Mouse (Mus musculus) liver, embryonic 15.5 days (tissue): ENCODE measurements around the gene 9330182L06Rik. TPM values are rescaled to one million over a fixed set of nuclear protein-coding genes. Genes with fewer than 3 reads are reported as not detected.

Experiments used
- ATAC-seq: fragments of 200-750 bp; cut with Nextera tagmentation; 2 replicates; pipeline ENCODE4 v1.8.0; 2017; ENCODE audit warnings: moderate number of reproducible peaks, mild to moderate bottlenecking, moderate library complexity; ENCODE audit not compliant: insufficient read depth
- H3K27ac ChIP-seq: fragments of 300-500 bp; sonication (generic); replicated peaks from 2 replicates; pipeline ENCODE4 v1.5.1; 2015; ENCODE audit warnings: mild to moderate bottlenecking, inconsistent platforms
- H3K27me3 ChIP-seq: fragments of 300-500 bp; sonication (generic); 2 replicates; pipeline ENCODE4 v1.6.1; 2015; ENCODE audit warnings: mild to moderate bottlenecking, inconsistent platforms
- H3K36me3 ChIP-seq: fragments of 300-500 bp; sonication (generic); replicated peaks from 2 replicates; pipeline ENCODE4 v1.6.1; 2015; ENCODE audit warnings: moderate library complexity, mild to moderate bottlenecking, inconsistent platforms
- H3K4me1 ChIP-seq: fragments of 300-500 bp; sonication (generic); replicated peaks from 2 replicates; pipeline ENCODE4 v1.6.1; 2015; ENCODE audit warnings: inconsistent platforms
- H3K4me2 ChIP-seq: fragments of 300-500 bp; sonication (generic); 2 replicates; pipeline ENCODE4 v1.6.1; 2015; ENCODE audit warnings: moderate library complexity, mild to moderate bottlenecking, inconsistent platforms
- H3K4me3 ChIP-seq: fragments of 300-500 bp; sonication (generic); replicated peaks from 2 replicates; pipeline ENCODE4 v1.5.1; 2015; ENCODE audit warnings: mild to moderate bottlenecking, inconsistent platforms
- H3K9ac ChIP-seq: fragments of 300-500 bp; sonication (generic); 2 replicates; pipeline ENCODE4 v1.6.1; 2015; ENCODE audit warnings: moderate library complexity, mild to moderate bottlenecking, inconsistent platforms
- H3K9me3 ChIP-seq: fragments of 300-500 bp; sonication (generic); replicated peaks from 2 replicates; pipeline ENCODE4 v1.6.1; 2016; ENCODE audit warnings: inconsistent platforms
- WGBS: fragments of 180-500 bp; shearing (Covaris S2); methylation state at CpG from one replicate; pipeline ENCODE4 v1.1.7; 2015; ENCODE audit warnings: mixed read lengths; ENCODE audit not compliant: insufficient replicate concordance; 5-methylcytosine and 5-hydroxymethylcytosine counted together
- polyA plus RNA-seq: library from polyadenylated mRNA; unstranded; fragments of >200 nt; fragmentation: Nextera tagmentation; extraction: Ambion mirVana; gene quantifications from 2 replicates; pipeline ENCODE4 v1.2.1, GENCODE M21; 2015

9330182L06Rik gene
- polyA plus RNA-seq, 1 experiment from 2014 or later, result 0.13 TPM

DNA sequence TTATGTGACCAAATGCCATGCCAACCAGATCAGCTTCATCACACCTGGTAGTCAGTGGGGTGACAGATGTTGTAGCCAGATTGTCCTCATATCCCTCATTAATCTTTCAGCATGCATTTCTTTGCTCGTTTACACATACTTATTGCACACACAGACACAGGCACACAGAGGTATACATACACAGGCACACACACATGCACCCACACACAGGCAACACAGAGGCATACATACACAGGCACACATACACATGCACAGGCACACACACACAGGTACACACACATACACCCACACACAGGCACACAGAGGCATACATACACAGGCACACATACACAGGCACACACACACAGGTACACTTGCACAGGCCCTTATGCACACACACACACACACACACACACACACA, 99.0 kb downstream of the 9330182L06Rik start:
- no peak for ATAC-seq
- H3K4me3 ChIP-seq, result no peak overlapping the region
- no peaks in the 10 kb centered on the region for H3K36me3 ChIP-seq
- H3K9me3 ChIP-seq, result no peaks in the 10 kb centered on the region
- H3K9ac ChIP-seq, result no peak overlapping the region
- H3K4me2 ChIP-seq, result no peak overlapping the region
- no peak overlapping the region for H3K27ac ChIP-seq
- no peaks in the 10 kb centered on the region for H3K4me1 ChIP-seq
- WGBS, result 43% methylated on average over 1 of the region's 1 CpGs
- no peaks in the 10 kb centered on the region for H3K27me3 ChIP-seq

DNA sequence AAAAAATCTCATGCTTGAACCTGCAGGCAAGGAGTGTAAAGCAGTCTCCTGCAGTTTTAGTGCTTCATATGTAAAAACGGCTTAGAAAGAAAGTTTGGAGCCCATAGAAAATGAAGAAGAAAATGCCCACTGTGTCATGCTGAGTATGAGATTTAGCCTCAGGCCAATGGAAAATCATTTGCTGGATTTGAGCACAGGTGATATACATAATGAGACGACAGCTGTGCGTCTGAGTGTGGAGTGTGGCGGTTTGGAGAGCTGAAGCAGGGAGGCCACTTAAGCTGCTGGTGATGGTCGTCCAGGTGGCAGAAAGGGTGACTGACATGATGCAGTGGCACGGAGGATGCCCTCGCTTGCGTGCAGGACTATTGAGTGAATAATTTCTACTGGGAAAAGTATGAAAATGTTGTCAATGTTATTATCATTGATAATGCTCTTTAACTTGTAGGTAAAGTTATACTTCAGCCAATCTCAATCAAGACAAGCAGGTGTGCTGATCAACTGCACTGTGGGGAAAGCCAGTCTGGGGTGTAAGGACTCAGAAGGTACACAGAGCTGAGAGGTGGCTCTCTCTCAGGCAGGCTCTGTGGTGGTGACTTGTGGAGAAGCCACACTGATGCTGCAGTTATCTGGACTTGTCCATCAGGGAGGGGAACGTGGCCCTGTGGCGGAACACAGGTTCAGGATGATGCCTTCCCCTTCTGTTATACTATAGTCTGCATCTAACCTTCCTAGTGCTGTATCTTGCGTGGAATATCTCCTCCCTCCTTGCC, 102.2 kb downstream of the 9330182L06Rik start:
- H3K4me2 ChIP-seq, result no peak overlapping the region
- H3K4me1 ChIP-seq, result no peaks in the 10 kb centered on the region
- H3K36me3 ChIP-seq, result no peaks in the 10 kb centered on the region
- H3K27ac ChIP-seq, result no peak overlapping the region
- 55% methylated on average over 11 of the region's 11 CpGs for WGBS
- H3K9me3 ChIP-seq, result no peaks in the 10 kb centered on the region
- H3K27me3 ChIP-seq, result no peaks in the 10 kb centered on the region
- no peak overlapping the region for H3K4me3 ChIP-seq
- ATAC-seq, result no peak
- H3K9ac ChIP-seq, result no peak overlapping the region

DNA sequence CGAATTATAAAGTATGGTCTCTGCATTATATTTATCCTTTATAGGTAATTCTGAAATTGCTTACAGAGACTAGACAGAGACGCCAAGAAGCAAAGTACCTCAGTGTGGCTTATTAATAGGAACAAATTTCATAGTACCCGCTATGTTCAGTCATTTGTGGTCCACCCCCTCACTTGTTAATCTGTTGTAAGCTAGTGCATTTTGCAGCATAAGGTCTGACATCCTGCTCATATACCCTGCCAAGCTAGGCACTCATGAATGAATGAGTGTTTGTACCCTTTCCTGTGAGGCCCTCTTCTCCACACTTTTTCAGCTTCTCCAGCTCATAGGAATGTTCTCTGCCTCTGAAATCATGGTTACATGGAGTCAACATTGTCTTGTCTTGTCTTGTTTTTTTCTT, 105.2 kb downstream of the 9330182L06Rik start:
- H3K4me1 ChIP-seq, result no peaks in the 10 kb centered on the region
- ATAC-seq, result no peak
- H3K27me3 ChIP-seq, result no peaks in the 10 kb centered on the region
- H3K4me3 ChIP-seq, result no peak overlapping the region
- no peak overlapping the region for H3K4me2 ChIP-seq
- H3K9ac ChIP-seq, result no peak overlapping the region
- WGBS, result 53% methylated on average over 3 of the region's 3 CpGs
- no peak overlapping the region for H3K27ac ChIP-seq
- no peaks in the 10 kb centered on the region for H3K9me3 ChIP-seq
- no peaks in the 10 kb centered on the region for H3K36me3 ChIP-seq

DNA sequence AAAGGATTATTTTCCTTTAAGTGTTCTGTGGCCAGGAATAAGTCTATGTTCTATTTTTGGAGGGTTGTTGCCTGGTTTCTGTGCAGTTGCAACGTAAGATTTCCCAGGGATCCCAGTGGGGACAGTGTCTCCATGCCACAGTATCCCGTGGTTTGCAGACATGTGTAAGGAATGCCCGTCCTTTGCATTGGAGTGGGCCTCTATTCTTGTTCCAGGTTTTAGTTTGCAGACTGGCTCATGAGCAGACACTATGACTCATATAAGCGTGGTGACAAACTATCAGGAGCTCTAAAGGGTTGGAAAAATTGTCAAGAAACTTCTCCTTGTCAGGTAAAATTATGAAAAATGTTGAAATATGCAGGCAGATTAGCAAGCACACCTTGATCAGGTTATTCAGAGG, 107.4 kb downstream of the 9330182L06Rik start:
- Histone ChIP-seq H3K9ac (no peak overlapping the region), H3K27me3 (no peaks in the 10 kb centered on the region), H3K9me3 (no peaks in the 10 kb centered on the region), H3K4me1 (no peaks in the 10 kb centered on the region), H3K36me3 (no peaks in the 10 kb centered on the region), H3K27ac (no peak overlapping the region), H3K4me2 (no peak overlapping the region), H3K4me3 (no peak overlapping the region)
- WGBS, result 59% methylated on average over 4 of the region's 4 CpGs
- ATAC-seq, result no peak

DNA sequence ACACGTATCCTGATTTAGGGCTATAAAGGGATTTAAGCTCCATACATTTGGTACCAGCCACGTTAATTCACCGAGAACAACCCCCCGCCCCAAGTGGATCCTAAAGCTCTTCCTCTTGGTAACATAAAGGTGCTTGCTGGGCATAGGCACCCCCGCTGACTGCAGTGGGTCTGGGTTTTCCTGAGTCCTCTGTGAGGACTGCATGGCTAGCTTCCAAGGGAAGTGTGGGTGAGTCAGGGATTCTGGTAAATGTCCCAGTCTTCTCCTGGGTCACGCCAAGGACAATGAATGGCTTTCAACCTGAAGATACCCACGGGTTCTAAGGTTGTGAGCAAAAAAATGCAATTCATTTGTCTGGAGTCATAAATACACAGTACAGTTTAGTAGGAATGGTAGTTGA, 124.0 kb downstream of the 9330182L06Rik start:
- H3K9ac ChIP-seq, result no peak overlapping the region

DNA sequence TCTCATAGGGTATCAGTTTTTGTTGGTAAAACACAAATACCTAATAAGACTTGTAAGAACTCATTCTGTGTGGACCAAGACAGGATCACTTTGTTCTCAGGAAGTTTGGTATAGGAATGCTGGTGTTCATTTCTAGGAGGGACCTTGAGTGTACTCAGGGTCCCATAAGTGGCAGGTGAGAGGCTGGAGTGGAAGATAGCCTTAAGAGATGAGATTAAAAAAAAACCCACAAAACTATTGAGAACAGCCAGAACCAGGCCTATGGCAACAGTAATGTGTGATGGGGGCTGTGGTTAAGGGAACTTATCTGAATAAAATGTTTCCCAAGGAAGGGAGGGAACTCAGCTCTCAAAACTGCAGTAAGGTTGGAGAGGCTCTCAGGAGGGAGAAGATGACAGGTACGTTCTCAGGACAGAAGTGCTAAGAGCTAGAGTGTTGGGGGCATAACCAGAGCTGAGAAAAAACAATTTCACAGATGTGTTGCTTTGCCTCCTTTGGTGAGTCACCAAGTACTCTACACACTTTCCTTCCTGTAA, 126.0 kb downstream of the 9330182L06Rik start:
- H3K4me3 ChIP-seq, result no peak overlapping the region
- H3K36me3 ChIP-seq, result no peaks in the 10 kb centered on the region
- ATAC-seq, result no peak
- WGBS, result 29% methylated on average over 1 of the region's 1 CpGs
- no peaks in the 10 kb centered on the region for H3K27me3 ChIP-seq
- no peaks in the 10 kb centered on the region for H3K9me3 ChIP-seq
- no peak overlapping the region for H3K9ac ChIP-seq
- H3K27ac ChIP-seq, result no peak overlapping the region
- H3K4me2 ChIP-seq, result no peak overlapping the region
- H3K4me1 ChIP-seq, result no peaks in the 10 kb centered on the region

More for the DNA sequence above, 124.0 kb downstream of the 9330182L06Rik start:
- H3K4me2 ChIP-seq, result no peak overlapping the region
- 62% methylated on average over 7 of the region's 7 CpGs for WGBS
- no peak for ATAC-seq
- no peaks in the 10 kb centered on the region for H3K27me3 ChIP-seq
- no peaks in the 10 kb centered on the region for H3K4me1 ChIP-seq
- no peak overlapping the region for H3K27ac ChIP-seq
- H3K36me3 ChIP-seq, result no peaks in the 10 kb centered on the region
- H3K9me3 ChIP-seq, result no peaks in the 10 kb centered on the region
- H3K4me3 ChIP-seq, result no peak overlapping the region

DNA sequence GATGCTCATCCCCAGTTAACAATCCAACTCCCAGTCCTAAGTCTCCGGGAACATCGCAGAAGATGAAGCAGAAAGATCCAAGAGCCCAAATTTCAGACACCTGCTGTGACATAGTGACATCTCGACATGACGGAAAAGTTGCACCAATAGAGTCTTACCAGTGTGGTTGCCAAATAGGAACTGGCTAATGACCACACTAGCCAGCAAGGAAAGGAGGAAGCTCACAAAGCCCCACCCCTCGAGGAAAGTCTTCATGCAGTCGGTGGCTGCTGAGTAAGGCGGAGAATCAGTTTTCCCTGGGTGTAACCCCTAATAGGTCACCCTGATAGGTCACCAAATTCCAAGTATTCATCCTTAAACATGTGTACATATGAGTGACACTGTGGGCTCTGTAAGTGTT, 151.2 kb downstream of the 9330182L06Rik start:
- Histone ChIP-seq H3K9ac (no peak overlapping the region), H3K4me2 (no peak overlapping the region), H3K4me1 (no peaks in the 10 kb centered on the region), H3K27me3 (no peaks in the 10 kb centered on the region), H3K9me3 (no peaks in the 10 kb centered on the region), H3K4me3 (no peak overlapping the region), H3K36me3 (no peaks in the 10 kb centered on the region), H3K27ac (no peak overlapping the region)
- WGBS, result 48% methylated on average over 7 of the region's 7 CpGs
- no peak for ATAC-seq

DNA sequence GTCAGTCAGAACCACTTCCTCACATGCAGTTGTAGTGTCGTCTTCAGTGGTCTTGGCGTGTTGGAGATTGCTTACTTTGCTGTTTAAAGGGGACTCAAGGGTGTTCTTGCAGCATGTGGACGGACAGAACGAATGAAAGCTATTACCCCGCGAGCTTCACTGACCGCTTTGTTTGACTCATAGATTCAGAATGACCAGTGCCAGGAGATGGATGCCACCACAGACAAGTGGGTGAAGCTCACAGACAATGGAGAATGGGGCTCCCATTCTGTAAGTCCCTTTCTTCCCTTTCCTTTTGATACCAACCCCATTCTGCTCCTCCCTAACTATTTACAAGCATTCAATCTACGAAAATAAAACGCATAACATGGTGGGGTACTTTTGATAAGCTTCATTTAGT, 151.9 kb downstream of the 9330182L06Rik start:
- WGBS, result 73% methylated on average over 9 of the region's 9 CpGs

DNA sequence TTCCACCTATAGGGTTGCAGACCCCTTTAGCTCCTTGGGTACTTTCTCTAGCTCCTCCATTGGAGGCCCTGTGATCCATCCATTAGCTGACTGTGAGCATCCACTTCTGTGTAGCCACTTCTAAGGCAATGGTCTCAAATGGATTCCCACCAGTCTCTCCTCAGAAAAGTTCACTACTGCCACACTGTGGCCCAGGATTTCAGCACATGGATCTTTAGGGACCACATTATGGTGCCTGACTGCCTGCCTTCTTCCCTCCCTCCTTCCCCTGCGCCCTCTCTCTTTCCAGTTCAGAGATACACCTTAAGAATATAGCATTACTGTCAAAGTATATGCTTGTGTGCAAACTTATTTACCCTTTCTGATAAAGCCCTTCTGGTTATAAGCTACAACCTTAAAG, 154.0 kb downstream of the 9330182L06Rik start:
- WGBS, result 28% methylated on average over 1 of the region's 1 CpGs
- no peak for ATAC-seq

More for the DNA sequence above, 151.9 kb downstream of the 9330182L06Rik start:
- H3K4me3 ChIP-seq, result no peak overlapping the region
- no peaks in the 10 kb centered on the region for H3K27me3 ChIP-seq
- no peaks in the 10 kb centered on the region for H3K9me3 ChIP-seq
- no peaks in the 10 kb centered on the region for H3K4me1 ChIP-seq
- H3K9ac ChIP-seq, result no peak overlapping the region
- no peaks in the 10 kb centered on the region for H3K36me3 ChIP-seq
- ATAC-seq, result no peak
- H3K4me2 ChIP-seq, result no peak overlapping the region
- H3K27ac ChIP-seq, result no peak overlapping the region

DNA sequence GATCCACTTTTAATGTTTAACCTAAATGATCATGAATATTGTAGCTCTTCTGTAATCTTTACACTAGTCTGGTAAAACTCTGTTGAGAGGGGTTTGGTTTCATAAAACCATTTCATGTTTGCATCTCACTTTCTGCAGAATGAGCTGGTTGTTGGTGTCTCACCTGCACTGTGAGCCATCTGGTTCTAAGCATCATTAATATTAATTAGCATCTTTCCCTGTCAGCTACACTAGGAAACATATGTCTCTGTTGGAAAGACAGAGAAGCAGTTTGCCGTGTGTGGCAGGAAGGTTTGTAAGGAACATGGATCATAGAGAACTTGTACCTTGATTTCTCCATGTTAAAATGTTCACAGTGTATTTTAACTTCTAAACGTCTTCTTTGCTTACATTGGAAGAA, 158.5 kb downstream of the 9330182L06Rik start:
- no peaks in the 10 kb centered on the region for H3K9me3 ChIP-seq
- WGBS, result 37% methylated on average over 2 of the region's 2 CpGs
- ATAC-seq, result no peak

More for the DNA sequence above, 154.0 kb downstream of the 9330182L06Rik start:
- H3K4me1 ChIP-seq, result no peaks in the 10 kb centered on the region
- H3K27ac ChIP-seq, result no peak overlapping the region
- no peaks in the 10 kb centered on the region for H3K27me3 ChIP-seq
- no peak overlapping the region for H3K4me3 ChIP-seq
- H3K4me2 ChIP-seq, result no peak overlapping the region
- no peaks in the 10 kb centered on the region for H3K36me3 ChIP-seq
- no peaks in the 10 kb centered on the region for H3K9me3 ChIP-seq
- H3K9ac ChIP-seq, result no peak overlapping the region

DNA sequence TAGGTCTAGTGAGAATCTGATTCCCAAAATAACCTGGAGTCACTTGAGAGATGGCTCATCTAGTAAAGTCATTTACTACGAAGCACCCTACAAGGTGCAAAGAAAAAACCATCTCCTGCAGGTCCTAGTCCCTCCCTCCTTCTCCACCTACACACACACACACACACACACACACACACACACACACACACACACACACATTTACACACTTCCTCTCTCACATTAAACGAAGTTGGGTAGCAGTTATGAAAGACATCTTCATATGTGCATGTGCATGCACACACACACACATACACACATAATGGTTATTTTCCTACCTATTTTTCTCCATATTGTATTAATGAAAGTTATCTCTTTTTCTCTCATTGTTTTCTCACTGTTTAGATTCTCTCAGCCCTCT, 161.2 kb downstream of the 9330182L06Rik start:
- Histone ChIP-seq H3K36me3 (no peaks in the 10 kb centered on the region), H3K4me1 (no peaks in the 10 kb centered on the region), H3K4me2 (no peak overlapping the region), H3K9me3 (no peaks in the 10 kb centered on the region), H3K4me3 (no peak overlapping the region), H3K27me3 (no peaks in the 10 kb centered on the region), H3K27ac (no peak overlapping the region), H3K9ac (no peak overlapping the region)
- no peak for ATAC-seq
- WGBS, result 33% methylated on average over 2 of the region's 2 CpGs

More for the DNA sequence above, 158.5 kb downstream of the 9330182L06Rik start:
- no peak overlapping the region for H3K9ac ChIP-seq
- no peak overlapping the region for H3K4me3 ChIP-seq
- no peaks in the 10 kb centered on the region for H3K27me3 ChIP-seq
- H3K4me1 ChIP-seq, result no peaks in the 10 kb centered on the region
- H3K4me2 ChIP-seq, result no peak overlapping the region
- no peak overlapping the region for H3K27ac ChIP-seq
- H3K36me3 ChIP-seq, result no peaks in the 10 kb centered on the region
